15 mouse cellular contexts compared by ENCODE assay signal in genomic region chr3:26002863-26003608, GRCm38 (mm10).
DNase-seq lines count a peak whose midpoint lies in the region; ATAC-seq and TF ChIP-seq lines count a peak whose summit lies in the region.
"Had no signal": no experiment of that assay in that cellular context is flagged by ENCODE, and none has a peak within 500 bp of the region (broad histone marks: within the 10 kb centered on the region; RNA-seq: fewer than 3 reads in every experiment).

No protein-coding gene starts in this region.

- TF ChIP-seq POLR2A in brain, embryonic 14.5 days (IDR thresholded peaks at IDR 0.05; ENCODE audit: borderline replicate concordance, extremely low read depth, insufficient read depth, insufficient read length, poor library complexity, severe bottlenecking): no peak

- H3K27me3 ChIP-seq in hindbrain, embryonic 12.5 days: no peaks in the 10 kb centered on the region
- H3K27me3 ChIP-seq in midbrain, embryonic 16.5 days (ENCODE audit: control insufficient read depth, insufficient read depth, low read depth, low read length): no peaks in the 10 kb centered on the region
- H3K27me3 ChIP-seq: embryonic facial prominence, embryonic 12.5 days had no signal

- H3K4me3 ChIP-seq in hindbrain, embryonic 12.5 days: no peak overlapping the region
- H3K4me3 ChIP-seq in midbrain, embryonic 16.5 days (ENCODE audit: low read depth, low read length): no peak overlapping the region
- H3K4me3 ChIP-seq: embryonic facial prominence, embryonic 12.5 days; myocyte had no signal

- no peaks in the 10 kb centered on the region for H3K4me1 ChIP-seq in hindbrain, embryonic 12.5 days
- H3K4me1 ChIP-seq in midbrain, embryonic 16.5 days (ENCODE audit: control insufficient read depth, insufficient read depth, low read length): peaks cover 5% of the 10 kb centered on the region
- H3K4me1 ChIP-seq: embryonic facial prominence, embryonic 12.5 days had no signal

- no peaks in the 10 kb centered on the region for H3K36me3 ChIP-seq in hindbrain, embryonic 12.5 days
- no peaks in the 10 kb centered on the region for H3K36me3 ChIP-seq in midbrain, embryonic 16.5 days (ENCODE audit: control insufficient read depth, insufficient read depth, low read length)
- H3K36me3 ChIP-seq: embryonic facial prominence, embryonic 12.5 days had no signal

- H3K9ac ChIP-seq in hindbrain, embryonic 12.5 days: no peak overlapping the region
- no peak overlapping the region for H3K9ac ChIP-seq in midbrain, embryonic 16.5 days (ENCODE audit: low read depth, low read length)
- H3K9ac ChIP-seq: embryonic facial prominence, embryonic 12.5 days; liver, embryonic 14.5 days had no signal

- no peaks in the 10 kb centered on the region for H3K9me3 ChIP-seq in hindbrain, embryonic 12.5 days (replicated peaks)
- H3K9me3 ChIP-seq in midbrain, embryonic 16.5 days (replicated peaks; ENCODE audit: control insufficient read depth, low read length, poor library complexity, severe bottlenecking): no peaks in the 10 kb centered on the region
- H3K9me3 ChIP-seq: embryonic facial prominence, embryonic 12.5 days had no signal

- no peak for TF ChIP-seq CTCF in brain, embryonic 14.5 days (IDR thresholded peaks at IDR 0.05; ENCODE audit: borderline replicate concordance, extremely low read depth, insufficient read depth, insufficient read length)

- no peak for DNase-seq in frontal cortex, postnatal 25 days (ENCODE audit: low spot score in 2 of 2)
- DNase-seq in brain, embryonic 14.5 days (ENCODE audit: low read depth): peak; percentile 95
- no peak for DNase-seq in lung, postnatal 14 days
- no peak for DNase-seq in liver
- no peak for DNase-seq in heart, adult 8-10 months (ENCODE audit: low spot score)
- DNase-seq: adrenal gland, postnatal 36 days; heart, postnatal 10 days; kidney, adult 18-20 months had no signal

- peak; percentile 64 for ATAC-seq in frontal cortex, adult (ENCODE audit: low TSS enrichment)
- peak; percentile 91 for ATAC-seq in hindbrain, embryonic 12.5 days (ENCODE audit: low FRiP score)
- ATAC-seq in midbrain, embryonic 16.5 days: peak; percentile 98

- no peak overlapping the region for H3K27ac ChIP-seq in hindbrain, embryonic 12.5 days
- peak overlapping the region; percentile 64 for H3K27ac ChIP-seq in midbrain, embryonic 16.5 days (ENCODE audit: low read length)
- H3K27ac ChIP-seq: embryonic facial prominence, embryonic 12.5 days; liver, embryonic 14.5 days; macrophage had no signal

- WGBS in hindbrain, embryonic 12.5 days: 51% methylated on average over 7 of the region's 7 CpGs
- WGBS in midbrain, embryonic 16.5 days: 30% methylated on average over 7 of the region's 7 CpGs

- H3K4me2 ChIP-seq in hindbrain, embryonic 12.5 days (replicated peaks): no peak overlapping the region
- no peak overlapping the region for H3K4me2 ChIP-seq in midbrain, embryonic 16.5 days (ENCODE audit: low read length)
- H3K4me2 ChIP-seq: embryonic facial prominence, embryonic 12.5 days had no signal
